Mouse (Mus musculus) left cerebral cortex, adult 9 months (tissue): ENCODE results near the gene Vsig10.

Source experiments
- DNase-seq, 2 experiments: peaks; one replicate each; pipeline ENCODE4 v3.0.0; 2022; ENCODE audit warnings: low spot score in 2 of 2

Gene Vsig10

DNA sequence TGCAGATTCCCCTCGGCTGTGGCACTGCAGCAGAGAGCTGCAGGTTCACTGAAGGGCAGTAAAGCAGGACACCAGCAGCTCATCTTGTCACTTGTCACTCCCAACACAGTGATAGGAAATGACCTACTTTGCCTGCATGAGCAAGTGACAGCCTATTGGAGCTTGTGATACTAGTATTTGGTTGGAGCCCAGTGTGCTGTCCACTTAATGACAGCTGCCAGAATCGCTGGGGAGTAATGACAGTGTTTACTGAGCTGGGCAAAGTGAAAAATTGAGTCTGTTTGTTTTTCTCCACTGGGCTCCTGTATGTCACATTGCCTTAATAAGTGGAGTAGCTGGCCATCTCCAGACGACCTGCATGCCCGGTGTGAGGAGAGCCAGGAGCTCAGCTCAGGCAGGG is 61.3 kb downstream of the Vsig10 start:
- DNase-seq, result no peak

- no peak for DNase-seq
Observed at GRCm38 (mm10) chr5:117381785-117382184, 62.9 kb downstream of the Vsig10 start.

DNA sequence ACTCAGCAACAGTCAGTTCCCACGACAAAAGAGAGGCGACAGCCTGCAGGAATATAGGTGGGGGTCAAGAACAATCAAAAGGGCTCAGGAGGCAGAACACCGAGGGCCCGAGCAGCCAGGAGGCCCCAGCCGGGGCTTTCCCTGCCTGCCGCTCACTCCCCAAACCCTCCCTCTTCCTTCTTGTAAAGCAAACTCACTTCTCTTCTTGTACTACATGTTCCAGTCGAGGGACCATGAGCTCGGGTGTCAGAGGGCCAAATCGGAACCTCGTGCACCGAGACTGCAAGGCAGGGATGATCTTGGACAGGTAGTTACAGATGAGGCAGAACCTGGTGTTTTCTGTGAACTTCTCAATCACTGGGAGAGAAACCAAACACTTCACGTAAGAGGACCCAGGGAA is 64.3 kb downstream of the Vsig10 start:
- no peak for DNase-seq

- no peak for DNase-seq
Observed at GRCm38 (mm10) chr5:117388296-117388751, 69.4 kb downstream of the Vsig10 start.

GRCm38 (mm10) chr5:117388877-117389276 is 70.0 kb downstream of the Vsig10 start, which contains the start of gene Rfc5:
Rfc5 (minus strand) TSS chr5:117389047.
- peak; percentile 83 to 92 for DNase-seq

GRCm38 (mm10) chr5:117390895-117391294 is 72.0 kb downstream of the Vsig10 start:
- no peak for DNase-seq

DNA sequence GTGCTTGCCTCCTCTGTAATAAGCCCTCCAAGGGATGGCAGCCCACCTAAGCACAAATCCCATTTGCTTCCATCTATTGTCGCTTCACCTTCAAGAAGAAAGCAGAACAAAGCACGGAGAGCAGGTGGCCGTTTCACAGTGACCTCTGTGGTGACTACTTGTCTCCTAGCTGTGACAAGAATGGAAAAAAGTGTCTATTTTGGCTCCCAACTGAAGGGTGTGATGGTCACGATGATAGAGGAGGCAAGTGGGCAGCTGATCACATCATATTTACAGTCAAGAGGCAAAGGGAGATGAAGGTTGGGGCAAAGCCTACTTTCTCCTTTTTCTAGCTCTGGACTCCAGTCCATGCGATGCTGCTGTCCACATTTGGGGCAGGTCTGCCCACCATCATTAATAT is 77.0 kb downstream of the Vsig10 start:
- DNase-seq, result no peak

- no peak for DNase-seq
Observed at GRCm38 (mm10) chr5:117396596-117397014, 77.7 kb downstream of the Vsig10 start.

DNA sequence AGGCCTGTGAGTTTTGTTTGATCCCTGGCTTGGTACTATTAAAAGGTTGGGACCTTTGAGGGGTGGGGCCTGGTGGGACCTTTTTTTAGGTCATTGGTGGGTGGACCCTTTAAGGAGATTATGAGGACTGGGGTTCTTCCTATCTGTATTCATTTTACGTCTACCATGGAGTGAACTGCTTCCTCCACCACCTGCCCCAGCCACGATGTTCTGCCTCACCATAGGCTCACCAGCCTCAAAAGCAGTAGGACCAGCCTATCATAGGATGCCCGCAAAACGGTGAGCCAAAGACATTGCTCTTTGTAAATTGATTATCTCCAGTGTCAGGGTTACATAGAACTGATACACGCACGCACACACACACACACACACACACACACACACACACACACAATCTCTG is 78.5 kb downstream of the Vsig10 start:
- no peak for DNase-seq

- DNase-seq, result no peak
Observed at GRCm38 (mm10) chr5:117398007-117398550, 79.2 kb downstream of the Vsig10 start.

DNA sequence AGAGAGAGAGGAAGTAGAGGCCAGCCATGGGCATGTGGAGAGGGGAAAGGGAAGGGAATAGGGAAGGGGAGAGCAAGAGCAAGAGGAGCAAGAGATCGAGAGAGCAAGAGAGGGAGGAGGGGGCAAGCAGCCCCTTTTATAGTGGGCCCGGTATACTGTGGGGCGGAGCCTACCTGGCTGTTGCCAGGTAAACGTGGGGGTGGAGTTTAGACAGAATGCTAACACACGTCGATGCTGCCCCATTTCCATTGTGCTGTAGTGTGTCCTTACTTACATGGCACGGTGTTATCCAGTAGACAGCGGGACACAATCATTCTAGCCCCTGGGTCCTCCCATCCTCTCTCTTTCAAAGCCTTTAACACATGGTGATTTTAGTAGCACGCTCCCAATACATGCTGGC is 80.4 kb downstream of the Vsig10 start:
- no peak for DNase-seq

- no peak for DNase-seq
Observed at GRCm38 (mm10) chr5:117403609-117404008, 84.7 kb downstream of the Vsig10 start.
